Mouse (Mus musculus) lung, embryonic 14.5 days (tissue): ENCODE results near the gene Cdkl5. TPM values are rescaled to one million over a fixed set of nuclear protein-coding genes. Genes with fewer than 3 reads are reported as not detected.

Source experiments
- ATAC-seq: fragments of 200-750 bp; cut with Nextera tagmentation; 2 replicates; pipeline ENCODE4 v1.8.0; 2017; ENCODE audit warnings: mild to moderate bottlenecking, moderate TSS enrichment, moderate library complexity; ENCODE audit not compliant: insufficient read depth
- DNase-seq: peaks from one replicate; pipeline ENCODE4 v3.0.0-alpha.2; 2015
- H3K27ac ChIP-seq: fragments of 300-500 bp; sonication (generic); 2 replicates; pipeline ENCODE4 v1.5.1; 2014; ENCODE audit warnings: low read depth, mild to moderate bottlenecking, moderate library complexity
- H3K27me3 ChIP-seq: fragments of 300-500 bp; sonication (generic); 2 replicates; pipeline ENCODE4 v1.6.1; 2014; ENCODE audit warnings: low read length, control low read depth; ENCODE audit not compliant: insufficient read depth
- H3K36me3 ChIP-seq: fragments of 300-500 bp; sonication (generic); 2 replicates; pipeline ENCODE4 v1.6.1; 2014; ENCODE audit warnings: control low read depth; ENCODE audit not compliant: insufficient read depth
- H3K4me1 ChIP-seq: fragments of 300-500 bp; sonication (generic); 2 replicates; pipeline ENCODE4 v1.6.1; 2014; ENCODE audit warnings: antibody characterized with exemption, control low read depth; ENCODE audit not compliant: insufficient read depth
- H3K4me2 ChIP-seq: fragments of 300-500 bp; sonication (generic); 2 replicates; pipeline ENCODE4 v1.6.1; 2014; ENCODE audit warnings: mild to moderate bottlenecking
- H3K4me3 ChIP-seq: fragments of 300-500 bp; sonication (generic); 2 replicates; pipeline ENCODE4 v1.5.1; 2014; ENCODE audit warnings: low read depth, low read length
- H3K9ac ChIP-seq: fragments of 300-500 bp; sonication (generic); 2 replicates; pipeline ENCODE4 v1.6.1; 2014
- H3K9me3 ChIP-seq: fragments of 300-500 bp; sonication (generic); 2 replicates; pipeline ENCODE4 v1.6.1; 2016; ENCODE audit warnings: low read depth, low read length, control low read depth
- CTCF ChIP-seq: IDR thresholded peaks from 2 replicates; pipeline ENCODE4 v1.5.1; 2016; ENCODE audit warnings: antibody characterized with exemption, low read depth
- whole genome bisulfite sequencing: fragments of 180-500 bp; shearing (Covaris S2); extraction: QIAGEN DNeasy Blood & Tissue Kit; methylation state at CpG from one replicate; pipeline ENCODE4 v1.1.7; 2014; 5-methylcytosine and 5-hydroxymethylcytosine counted together
- polyA plus RNA-seq: library from polyadenylated mRNA; unstranded; fragments of >200 nt; fragmentation: Nextera tagmentation; extraction: Ambion mirVana; gene quantifications from 2 replicates; pipeline ENCODE4 v1.2.1, GENCODE M21; 2014

Gene Cdkl5
- polyA plus RNA-seq, 1 experiment from 2014 or later: 2.1 TPM

- Histone ChIP-seq H3K4me3 (no peak overlapping the region), H3K4me1 (no peaks in the 10 kb centered on the region), H3K9ac (no peak overlapping the region), H3K4me2 (no peak overlapping the region), H3K27me3 (no peaks in the 10 kb centered on the region), H3K27ac (no peak overlapping the region), H3K9me3 (no peaks in the 10 kb centered on the region), H3K36me3 (no peaks in the 10 kb centered on the region)
- no peak for TF ChIP-seq CTCF
- 87% methylated on average over 2 of the region's 2 CpGs for WGBS
- ATAC-seq: no peak
- no peak for DNase-seq
Measured at GRCm38 (mm10) chrX:160886301-160886700, 108.2 kb downstream of the Cdkl5 start.

- Histone ChIP-seq H3K4me2 (no peak overlapping the region), H3K9ac (no peak overlapping the region), H3K36me3 (no peaks in the 10 kb centered on the region), H3K27ac (no peak overlapping the region), H3K9me3 (no peaks in the 10 kb centered on the region), H3K4me3 (no peak overlapping the region), H3K27me3 (no peaks in the 10 kb centered on the region), H3K4me1 (no peaks in the 10 kb centered on the region)
- 85% methylated on average over 4 of the region's 4 CpGs for WGBS
- DNase-seq (no peak), ATAC-seq (no peak)
- TF ChIP-seq CTCF: no peak
Measured at GRCm38 (mm10) chrX:160866576-160866975, 127.9 kb downstream of the Cdkl5 start.

GRCm38 (mm10) chrX:160865022-160865421 is 129.5 kb downstream of the Cdkl5 start:
- no peak for ATAC-seq
- Histone ChIP-seq H3K36me3 (no peaks in the 10 kb centered on the region), H3K4me1 (no peaks in the 10 kb centered on the region), H3K4me3 (no peak overlapping the region), H3K27ac (no peak overlapping the region), H3K4me2 (no peak overlapping the region), H3K9me3 (no peaks in the 10 kb centered on the region), H3K9ac (no peak overlapping the region), H3K27me3 (no peaks in the 10 kb centered on the region)
- 60% methylated on average over 4 of the region's 4 CpGs for WGBS
- DNase-seq: no peak
- no peak for TF ChIP-seq CTCF

DNA sequence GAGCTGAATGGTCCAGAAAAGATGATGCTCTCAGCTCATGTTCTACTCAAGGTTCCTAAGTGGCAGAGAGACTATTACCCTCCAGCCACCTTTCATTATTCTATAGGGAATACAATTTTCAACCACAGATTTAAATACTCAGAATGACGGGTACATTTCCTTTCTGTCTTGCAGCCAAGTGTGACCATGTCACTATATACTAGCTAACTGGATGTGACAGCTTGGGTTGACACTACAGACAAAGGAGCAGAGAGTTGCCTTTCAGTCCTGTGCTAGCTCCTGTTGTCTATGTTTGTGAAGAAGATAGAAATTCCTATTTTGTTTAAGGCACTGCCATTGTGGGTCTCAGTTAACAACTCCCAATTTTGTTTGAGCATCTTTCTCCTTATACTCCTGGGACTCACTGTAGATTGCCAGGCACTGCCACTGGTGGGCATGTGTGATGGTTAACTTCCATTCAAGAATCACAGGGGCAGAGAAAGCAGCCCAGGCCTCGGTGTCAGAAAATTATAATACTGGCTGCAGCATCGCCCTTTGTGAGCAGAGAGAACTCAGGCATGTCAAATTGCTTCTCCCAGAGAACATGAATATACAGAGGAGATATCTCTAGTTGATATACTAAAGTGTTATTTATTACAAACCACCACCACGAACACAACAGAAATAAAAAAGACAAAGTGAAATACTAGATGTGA is 130.7 kb downstream of the Cdkl5 start:
- no peak for ATAC-seq
- H3K4me1 ChIP-seq: no peaks in the 10 kb centered on the region
- no peak overlapping the region for H3K27ac ChIP-seq
- TF ChIP-seq CTCF: no peak
- no peaks in the 10 kb centered on the region for H3K27me3 ChIP-seq
- H3K9me3 ChIP-seq: no peaks in the 10 kb centered on the region
- H3K9ac ChIP-seq: no peak overlapping the region
- no peaks in the 10 kb centered on the region for H3K36me3 ChIP-seq
- H3K4me2 ChIP-seq: no peak overlapping the region
- H3K4me3 ChIP-seq: no peak overlapping the region
- DNase-seq: no peak
- WGBS: 86% methylated on average over 4 of the region's 4 CpGs

DNA sequence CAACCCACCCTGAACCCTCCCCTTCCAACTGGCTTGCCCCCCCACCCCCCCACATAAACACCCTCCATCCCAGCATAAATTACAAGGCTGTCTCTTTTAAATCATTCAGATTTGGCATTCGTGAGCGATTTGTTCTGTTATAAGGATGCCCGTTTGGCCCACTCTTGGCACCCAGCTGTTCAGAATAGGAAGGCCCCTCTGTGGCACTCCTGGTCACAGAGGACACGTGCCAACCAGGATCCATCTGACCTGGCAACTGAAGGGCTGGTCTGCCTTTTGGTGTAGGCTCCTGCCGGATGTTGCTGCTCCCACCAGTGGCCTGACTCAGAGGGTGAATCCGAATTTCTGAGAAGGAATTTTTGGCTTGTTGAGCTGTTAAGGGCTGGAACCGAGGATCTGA is 186.3 kb downstream of the Cdkl5 start:
- Histone ChIP-seq H3K9ac (no peak overlapping the region), H3K27me3 (no peaks in the 10 kb centered on the region), H3K4me3 (no peak overlapping the region), H3K27ac (no peak overlapping the region), H3K9me3 (no peaks in the 10 kb centered on the region), H3K4me2 (no peak overlapping the region), H3K4me1 (no peaks in the 10 kb centered on the region), H3K36me3 (no peaks in the 10 kb centered on the region)
- no peak for TF ChIP-seq CTCF
- WGBS: 85% methylated on average over 7 of the region's 7 CpGs
- DNase-seq (no peak), ATAC-seq (no peak)

DNA sequence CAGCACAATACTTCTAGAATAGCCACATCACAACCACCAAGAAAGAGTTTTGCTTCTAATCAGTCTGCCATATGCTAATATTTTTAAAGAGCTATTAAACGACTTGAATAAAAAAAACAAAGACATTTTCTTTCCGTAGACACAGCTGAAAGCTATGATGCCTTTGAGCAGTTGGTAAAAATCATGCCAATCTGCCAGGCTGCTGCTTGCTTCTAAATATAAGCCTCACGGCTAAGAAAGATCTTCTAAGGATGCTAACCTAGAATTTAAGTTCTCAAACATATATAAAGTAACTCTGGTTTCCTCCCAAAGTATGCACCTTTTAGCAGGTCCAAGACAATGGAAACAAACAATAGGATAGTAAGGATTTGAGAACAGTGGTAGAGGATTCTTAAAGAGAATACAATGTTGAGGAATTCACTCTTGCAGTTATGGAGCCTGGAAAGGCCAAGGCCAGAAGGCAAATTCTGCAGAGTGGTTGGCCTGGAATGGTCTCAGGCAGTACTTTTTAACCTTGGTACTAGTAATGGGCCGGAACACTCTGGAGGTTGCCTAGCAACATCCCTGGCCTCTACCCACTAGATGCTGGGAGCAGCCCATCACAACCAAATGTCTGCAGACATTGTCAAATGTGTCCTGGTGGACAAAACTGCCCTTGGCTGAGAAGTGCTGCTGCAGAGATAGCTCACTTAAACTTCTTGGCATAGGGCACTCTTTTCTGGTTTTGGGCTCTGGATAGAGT is 189.9 kb downstream of the Cdkl5 start:
- no peaks in the 10 kb centered on the region for H3K36me3 ChIP-seq
- DNase-seq: no peak
- no peak overlapping the region for H3K9ac ChIP-seq
- ATAC-seq: no peak
- H3K4me3 ChIP-seq: no peak overlapping the region
- H3K27me3 ChIP-seq: no peaks in the 10 kb centered on the region
- no peaks in the 10 kb centered on the region for H3K4me1 ChIP-seq
- 74% methylated on average over 4 of the region's 4 CpGs for WGBS
- TF ChIP-seq CTCF: no peak
- H3K4me2 ChIP-seq: no peak overlapping the region
- no peak overlapping the region for H3K27ac ChIP-seq
- no peaks in the 10 kb centered on the region for H3K9me3 ChIP-seq

- TF ChIP-seq CTCF: no peak
- no peak overlapping the region for H3K9ac ChIP-seq
- no peak overlapping the region for H3K27ac ChIP-seq
- no peaks in the 10 kb centered on the region for H3K36me3 ChIP-seq
- no peaks in the 10 kb centered on the region for H3K27me3 ChIP-seq
- H3K9me3 ChIP-seq: no peaks in the 10 kb centered on the region
- DNase-seq (no peak), ATAC-seq (no peak)
- no peak overlapping the region for H3K4me3 ChIP-seq
- H3K4me1 ChIP-seq: no peaks in the 10 kb centered on the region
- 78% methylated on average over 4 of the region's 4 CpGs for WGBS
- H3K4me2 ChIP-seq: no peak overlapping the region
Measured at GRCm38 (mm10) chrX:160794920-160795319, 199.6 kb downstream of the Cdkl5 start.
